Mouse (Mus musculus) megakaryocyte-erythroid progenitor cell, adult 5-6 weeks (primary cell): Measurements from ENCODE around the gene Tcf7l2. TPM values are rescaled to one million over a fixed set of nuclear protein-coding genes. Genes with fewer than 3 reads are reported as not detected.

Experiments used
- ATAC-seq: replicated peaks from 2 replicates; pipeline ENCODE4 v1.8.0; 2016; ENCODE audit warnings: mild to moderate bottlenecking, inconsistent platforms; ENCODE audit not compliant: severe bottlenecking, poor library complexity, low FRiP score, low TSS enrichment
- total RNA-seq, 2 experiments: library from RNA; stranded (forward) in 1 of 2; stranded (reverse) in 1 of 2; fragments of 200-1000, 215-1000 nt in 1 of 2; fragments of >200 nt in 1 of 2; fragmentation: Nextera tagmentation in 1 of 2; gene quantifications; 2 replicates each; pipeline ENCODE4 v1.2.3; 2014 to 2017

Tcf7l2 gene
- total RNA-seq, 2 experiments from 2014 or later = 1.9 to 6.4 TPM

GRCm38 (mm10) chr19:55812236-55812635, 70.6 kb downstream of the Tcf7l2 start:
- no peak for ATAC-seq

GRCm38 (mm10) chr19:55815010-55815790, 73.6 kb downstream of the Tcf7l2 start:
- no peak for ATAC-seq

- ATAC-seq = no peak
These were observed 75.4 kb downstream of the Tcf7l2 start for GRCm38 (mm10) chr19:55816974-55817373.

- ATAC-seq = no peak
These were observed 78.6 kb downstream of the Tcf7l2 start for GRCm38 (mm10) chr19:55820202-55820601.

GRCm38 (mm10) chr19:55825001-55825827, 83.6 kb downstream of the Tcf7l2 start:
- peak; percentile 55 for ATAC-seq

GRCm38 (mm10) chr19:55825951-55826507, 84.4 kb downstream of the Tcf7l2 start:
- ATAC-seq = no peak

GRCm38 (mm10) chr19:55827613-55828259, 86.1 kb downstream of the Tcf7l2 start:
- ATAC-seq = peak; percentile 86

GRCm38 (mm10) chr19:55830976-55831559, 89.4 kb downstream of the Tcf7l2 start:
- ATAC-seq = no peak

GRCm38 (mm10) chr19:55832122-55832521, 90.5 kb downstream of the Tcf7l2 start:
- no peak for ATAC-seq

GRCm38 (mm10) chr19:55833807-55834385, 92.3 kb downstream of the Tcf7l2 start:
- no peak for ATAC-seq

GRCm38 (mm10) chr19:55836930-55837687, 95.5 kb downstream of the Tcf7l2 start:
- ATAC-seq = no peak

- no peak for ATAC-seq
These were observed 96.3 kb downstream of the Tcf7l2 start for GRCm38 (mm10) chr19:55837924-55838323.

GRCm38 (mm10) chr19:55838389-55839035, 96.9 kb downstream of the Tcf7l2 start:
- ATAC-seq = no peak

- ATAC-seq = no peak
These were observed 97.5 kb downstream of the Tcf7l2 start for GRCm38 (mm10) chr19:55839036-55839555.

- ATAC-seq = no peak
These were observed 99.0 kb downstream of the Tcf7l2 start for GRCm38 (mm10) chr19:55840499-55841121.

- ATAC-seq = no peak
These were observed 100.4 kb downstream of the Tcf7l2 start for GRCm38 (mm10) chr19:55842046-55842445.
